Mouse (Mus musculus): ENCODE measurements around the gene Akr1b10.
A peak's percentile ranks its signal among the peaks of the same experiment; 100 is the strongest.

GRCm38 (mm10) chr6:34364217-34365136, 19.5 kb upstream of the Akr1b10 start:
- no peak for TF ChIP-seq POLR2AphosphoS5 (IDR thresholded peaks at IDR 0.05; ENCODE audit: borderline replicate concordance, low read depth, low read length)
- TF ChIP-seq MYC (IDR thresholded peaks at IDR 0.05; ENCODE audit: low read depth, low read length) = no peak
- no peak for TF ChIP-seq CHD2 (IDR thresholded peaks at IDR 0.05; ENCODE audit: low read length)
- TF ChIP-seq POLR2A (IDR thresholded peaks at IDR 0.05; ENCODE audit: control insufficient read depth in 1 of 2, insufficient read depth in 1 of 2, low read depth in 1 of 2, low read length in 2 of 2, poor library complexity in 1 of 2) = no peak
- TF ChIP-seq SIN3A (IDR thresholded peaks at IDR 0.05; ENCODE audit: low read length) = no peak
- TF ChIP-seq USF1 (IDR thresholded peaks at IDR 0.05; ENCODE audit: low read depth, low read length) = no peak
- TF ChIP-seq CTCF (IDR thresholded peaks at IDR 0.05 in 2 of 3, conservative IDR thresholded peaks at IDR 0.05 in 1 of 3; ENCODE audit: control insufficient read depth in 1 of 3, insufficient read depth in 1 of 3, low read depth in 2 of 3, low read length in 3 of 3, poor library complexity in 1 of 3, severe bottlenecking in 1 of 3) = peak in 1 of 3 experiments; percentile 6; a peak in 1 of 6 replicates
- TF ChIP-seq MEF2A (IDR thresholded peaks at IDR 0.05; ENCODE audit: extremely low read depth, insufficient replicate concordance, low read depth, low read length, poor library complexity, severe bottlenecking) = no peak
- no peak for TF ChIP-seq RCOR1 (IDR thresholded peaks at IDR 0.05; ENCODE audit: low read depth, low read length)
- TF ChIP-seq MAX (IDR thresholded peaks at IDR 0.05; ENCODE audit: low read length) = no peak

Measured in MEL (cell line).